Mouse (Mus musculus) liver, embryonic 14.5 days (tissue): ENCODE measurements around the gene Top3a. TPM values are rescaled to one million over a fixed set of nuclear protein-coding genes. Genes with fewer than 3 reads are reported as not detected.

ENCODE experiments used
- ATAC-seq: fragments of 200-750 bp; cut with Nextera tagmentation; 2 replicates; pipeline ENCODE4 v1.8.0; 2017; ENCODE audit warnings: moderate number of reproducible peaks, mild to moderate bottlenecking, moderate library complexity; ENCODE audit not compliant: insufficient read depth
- DNase-seq, 3 experiments: peaks; one replicate each; pipeline ENCODE4 v3.0.0-alpha.2; 2012 to 2013; ENCODE audit warnings: low read depth in 3 of 3, low spot score in 3 of 3
- H3K27ac ChIP-seq: fragments of 300-500 bp; sonication (generic); 2 replicates; pipeline ENCODE4 v1.5.1; 2014; ENCODE audit warnings: moderate library complexity, mild to moderate bottlenecking, control low read depth, inconsistent platforms
- H3K27me3 ChIP-seq: fragments of 300-500 bp; sonication (generic); 2 replicates; pipeline ENCODE4 v1.6.1; 2014; ENCODE audit warnings: mild to moderate bottlenecking, low read length, moderate library complexity; ENCODE audit not compliant: control insufficient read depth, insufficient read depth
- H3K36me3 ChIP-seq: fragments of 300-500 bp; sonication (generic); replicated peaks from 2 replicates; pipeline ENCODE4 v1.6.1; 2014; ENCODE audit warnings: low read depth; ENCODE audit not compliant: control insufficient read depth, insufficient read depth
- H3K4me1 ChIP-seq, 2 experiments: fragments of 200-500 bp in 1 of 2; fragments of 300-500 bp in 1 of 2; sonication (generic) in 1 of 2; replicated peaks; 2 replicates each; pipeline ENCODE4 v1.6.1; 2012 to 2014; ENCODE audit warnings: antibody characterized with exemption in 1 of 2, inconsistent platforms in 1 of 2, low read length in 1 of 2; ENCODE audit not compliant: control insufficient read depth in 2 of 2, insufficient read depth in 2 of 2
- H3K4me2 ChIP-seq: fragments of 300-500 bp; sonication (generic); 2 replicates; pipeline ENCODE4 v1.6.1; 2014; ENCODE audit warnings: low read depth, mild to moderate bottlenecking, control low read depth, moderate library complexity
- H3K4me3 ChIP-seq, 2 experiments: fragments of 200-500 bp in 1 of 2; fragments of 300-500 bp in 1 of 2; sonication (generic) in 1 of 2; 2 replicates each; pipeline ENCODE4 v1.5.1; 2012 to 2014; ENCODE audit warnings: low read depth in 2 of 2, low read length in 2 of 2, mild to moderate bottlenecking in 2 of 2, control low read depth in 1 of 2, inconsistent platforms in 1 of 2, moderate library complexity in 1 of 2; ENCODE audit not compliant: insufficient read depth in 1 of 2
- H3K9ac ChIP-seq: fragments of 300-500 bp; sonication (generic); replicated peaks from 2 replicates; pipeline ENCODE4 v1.6.1; 2014; ENCODE audit warnings: mild to moderate bottlenecking, control low read depth, moderate library complexity
- H3K9me3 ChIP-seq: fragments of 300-500 bp; sonication (generic); 2 replicates; pipeline ENCODE4 v1.6.1; 2016; ENCODE audit warnings: low read length, mixed read lengths; ENCODE audit not compliant: control insufficient read depth
- CTCF ChIP-seq: IDR thresholded peaks from 2 replicates; pipeline ENCODE4 v1.5.1; 2016; ENCODE audit warnings: antibody characterized with exemption, low read depth, control low read depth
- EP300 ChIP-seq: IDR thresholded peaks from 2 replicates; pipeline ENCODE4 v1.6.1; 2016; ENCODE audit warnings: antibody characterized with exemption, low read depth
- WGBS: fragments of 180-500 bp; shearing (Covaris S2); extraction: QIAGEN DNeasy Blood & Tissue Kit; methylation state at CpG from one replicate; pipeline ENCODE4 v1.1.7; 2014; ENCODE audit not compliant: insufficient replicate concordance; 5-methylcytosine and 5-hydroxymethylcytosine counted together
- polyA plus RNA-seq, 2 experiments: library from polyadenylated mRNA; depleted of rRNA in 1 of 2; stranded (reverse) in 1 of 2; unstranded in 1 of 2; fragments of >200 nt; fragmentation: Nextera tagmentation in 1 of 2; extraction: Ambion mirVana in 1 of 2; gene quantifications; 2 replicates each; pipeline versions ENCODE4 v1.2.1 to v1.2.3; 2012 to 2014

The Top3a gene
- polyA plus RNA-seq, 2 experiments, result 4.4 to 5.0 TPM

GRCm38 (mm10) chr11:60799977-60800376, 22.8 kb upstream of the Top3a start:
- Histone ChIP-seq H3K9me3 (no peaks in the 10 kb centered on the region), H3K27ac (no peak overlapping the region), H3K9ac (no peak overlapping the region), H3K4me3 (no peak overlapping the region), H3K27me3 (no peaks in the 10 kb centered on the region), H3K4me2 (no peak overlapping the region), H3K36me3 (peaks cover 4% of the 10 kb centered on the region), H3K4me1 (no peaks in the 10 kb centered on the region)
- no peak for ATAC-seq
- TF ChIP-seq CTCF (no peak), EP300 (no peak)
- DNase-seq, result no peak
- 83% methylated on average over 4 of the region's 4 CpGs for WGBS

GRCm38 (mm10) chr11:60796342-60796741, 19.2 kb upstream of the Top3a start:
- Histone ChIP-seq H3K4me3 (no peak overlapping the region), H3K36me3 (peaks cover 4% of the 10 kb centered on the region), H3K4me2 (no peak overlapping the region), H3K27ac (no peak overlapping the region), H3K9me3 (no peaks in the 10 kb centered on the region), H3K4me1 (no peaks in the 10 kb centered on the region), H3K9ac (no peak overlapping the region), H3K27me3 (no peaks in the 10 kb centered on the region)
- DNase-seq (no peak), ATAC-seq (no peak)
- 76% methylated on average over 11 of the region's 11 CpGs for WGBS
- no peak for TF ChIP-seq CTCF
- TF ChIP-seq EP300, result no peak

GRCm38 (mm10) chr11:60790472-60790871, 13.3 kb upstream of the Top3a start:
- H3K36me3 ChIP-seq, result peaks cover 30% of the 10 kb centered on the region
- ATAC-seq, result no peak
- WGBS, result 65% methylated on average over 2 of the region's 2 CpGs
- no peak overlapping the region for H3K4me3 ChIP-seq
- DNase-seq, result no peak
- no peaks in the 10 kb centered on the region for H3K9me3 ChIP-seq
- no peak overlapping the region for H3K9ac ChIP-seq
- H3K27ac ChIP-seq, result no peak overlapping the region
- TF ChIP-seq CTCF (no peak), EP300 (no peak)
- no peak overlapping the region for H3K4me2 ChIP-seq
- H3K27me3 ChIP-seq, result no peaks in the 10 kb centered on the region
- no peaks in the 10 kb centered on the region for H3K4me1 ChIP-seq

- DNase-seq (no peak), ATAC-seq (no peak)
- Histone ChIP-seq H3K9me3 (no peaks in the 10 kb centered on the region), H3K4me1 (no peaks in the 10 kb centered on the region; a peak in 1 of 4 replicates), H3K9ac (no peak overlapping the region), H3K4me3 (no peak overlapping the region), H3K27ac (no peak overlapping the region), H3K27me3 (no peaks in the 10 kb centered on the region), H3K4me2 (no peak overlapping the region), H3K36me3 (peaks cover 40% of the 10 kb centered on the region)
- 55% methylated on average over 1 of the region's 1 CpGs for WGBS
- TF ChIP-seq EP300, result no peak
- TF ChIP-seq CTCF, result no peak
These were observed 10.4 kb upstream of the Top3a start for GRCm38 (mm10) chr11:60787595-60787994.

GRCm38 (mm10) chr11:60784179-60784922, 7.2 kb upstream of the Top3a start:
- Histone ChIP-seq H3K4me1 (peaks cover 10 to 27% of the 10 kb centered on the region in 2 experiments), H3K27me3 (no peaks in the 10 kb centered on the region), H3K36me3 (peaks cover 34% of the 10 kb centered on the region), H3K27ac (no peak overlapping the region), H3K4me2 (no peak overlapping the region), H3K9me3 (no peaks in the 10 kb centered on the region), H3K4me3 (no peak overlapping the region), H3K9ac (no peak overlapping the region)
- TF ChIP-seq CTCF (no peak), EP300 (no peak)
- ATAC-seq (no peak), DNase-seq (no peak)
- 73% methylated on average over 8 of the region's 8 CpGs for WGBS
